Mouse (Mus musculus): ENCODE data around the gene Insr. TPM values are rescaled to one million over a fixed set of nuclear protein-coding genes. Genes with fewer than 3 reads are reported as not detected.
"Not testable (repeated sequence)": the region's sequence is repeated elsewhere in the genome, so short reads cannot be mapped to it uniquely, and the experiment has no call there.

The Insr gene
- total RNA-seq, 4 experiments from 2014 or later = 49.8 to 58.2 (median 50.7) TPM

DNA sequence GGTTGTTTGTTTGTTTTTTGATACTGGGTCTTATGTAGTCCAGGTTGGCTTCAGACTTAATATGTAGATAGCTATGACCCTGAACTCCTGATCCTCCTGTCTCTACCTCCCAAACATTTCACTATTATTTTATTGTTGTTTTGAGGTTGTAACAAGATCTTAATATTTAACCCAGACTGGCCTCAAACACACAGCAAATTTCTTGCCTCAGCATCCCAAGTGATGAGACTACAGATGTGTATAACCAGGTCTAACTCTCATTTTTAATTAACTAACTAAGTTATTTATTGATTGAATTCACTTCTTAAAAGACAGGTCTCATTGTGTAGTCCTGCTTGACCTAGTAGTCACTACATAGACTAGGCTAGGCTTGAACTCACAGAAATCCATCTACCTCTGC, 88.4 kb downstream of the Insr start:
- no peak for DNase-seq (ENCODE audit: low spot score in 2 of 2)

DNA sequence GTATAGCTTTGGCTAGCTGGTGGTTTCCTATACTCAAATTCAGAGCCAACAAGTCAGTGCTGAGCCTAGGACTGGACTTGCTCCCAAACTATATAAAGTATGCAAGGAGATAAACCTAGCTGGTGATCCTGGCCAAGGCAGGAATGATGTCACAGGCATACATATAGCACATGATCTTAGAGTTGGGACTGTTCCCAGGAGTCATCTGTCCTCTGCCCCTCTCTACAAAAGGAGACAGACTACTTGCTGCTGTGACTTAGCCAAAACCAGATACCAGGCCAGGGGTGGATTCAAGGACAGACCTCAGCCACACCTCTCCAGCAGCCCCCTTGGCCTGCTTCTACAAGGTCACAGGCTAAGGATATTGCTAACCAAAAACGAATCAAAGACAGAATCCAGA, 92.0 kb downstream of the Insr start:
- DNase-seq (ENCODE audit: low spot score in 2 of 2) = no peak

- DNase-seq (ENCODE audit: low spot score in 2 of 2) = no peak
These were observed 99.5 kb downstream of the Insr start for GRCm38 (mm10) chr8:3179930-3180329.

DNA sequence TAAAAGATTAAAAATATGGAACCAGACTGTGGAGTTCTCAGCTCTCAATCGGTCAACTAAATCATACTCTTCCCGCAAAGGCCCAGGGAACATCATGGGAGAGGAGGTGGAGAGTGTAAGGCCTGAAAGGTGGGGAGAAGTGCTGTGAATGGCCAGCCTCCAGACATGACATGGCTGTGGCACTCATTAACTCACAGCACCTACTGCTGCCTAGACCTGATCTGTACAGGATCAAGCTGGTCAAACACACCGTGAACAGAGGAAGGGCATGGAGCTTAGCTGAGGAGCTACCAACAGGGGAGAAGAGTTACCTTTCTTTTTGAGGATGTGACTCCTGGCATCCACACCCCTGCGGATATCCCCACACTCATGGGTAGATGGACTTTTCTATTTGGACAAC, 102.0 kb downstream of the Insr start:
- no peak for DNase-seq (ENCODE audit: low spot score in 2 of 2)

DNA sequence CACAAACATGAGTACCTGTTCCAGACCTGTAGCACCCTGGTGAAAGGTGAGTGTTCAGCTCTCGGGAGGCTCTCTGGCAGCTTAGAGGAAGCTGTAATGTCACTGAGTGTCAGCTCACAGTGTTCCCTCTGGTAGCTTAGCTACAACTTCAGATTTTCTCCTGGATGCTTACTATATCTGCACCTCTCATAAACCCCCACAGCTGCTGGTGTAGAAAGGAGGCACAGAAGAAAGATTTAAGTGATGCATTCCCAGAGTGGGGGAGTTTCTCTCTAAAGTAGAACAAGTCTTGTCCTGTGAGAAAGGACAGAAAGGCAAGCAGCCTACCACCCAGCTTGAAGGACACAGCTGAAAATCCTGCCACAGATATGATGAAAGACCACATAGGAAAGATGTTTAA, 107.2 kb downstream of the Insr start:
- no peak for DNase-seq (ENCODE audit: low spot score in 2 of 2)

GRCm38 (mm10) chr8:3146506-3146905, 132.9 kb downstream of the Insr start:
- no peak for DNase-seq (ENCODE audit: low spot score in 2 of 2)

- DNase-seq (ENCODE audit: low spot score in 2 of 2) = not testable (repeated sequence)
These were observed 179.0 kb downstream of the Insr start for GRCm38 (mm10) chr8:3100416-3100815.

Small RNA genes within 50 kb of the gene (microRNA-seq; reads per million reads assigned to microRNA genes)
- gene Gm25775 = 0 reads per million in 2 experiments

Other genes with a start within 250 kb of the Insr start
- gene A430078G23Rik, start 73.8 kb upstream of the Insr start, total RNA-seq (2022) = not detected
- 10 to 100 TPM; 38.5 to 56.8 (median 45.3) TPM for gene Arhgef18, start 113.4 kb upstream of the Insr start, total RNA-seq (2022)
- 1 to 10 TPM in 2 of 4 experiments, under 1 TPM in 2; 0.70 to 2.1 (median 1.1) TPM for gene Pex11g, start 188.1 kb upstream of the Insr start, total RNA-seq (2022)
- gene Tex45, start 191.2 kb upstream of the Insr start, total RNA-seq (2022) = under 1 TPM in 2 of 4 experiments, not detected in 2; 0.49 to 0.52 TPM
- 10 to 100 TPM; 27.6 to 32.1 (median 28.0) TPM for gene Zfp358, start 213.5 kb upstream of the Insr start, total RNA-seq (2022)
- gene Mcoln1, start 220.8 kb upstream of the Insr start, total RNA-seq (2022) = 10 to 100 TPM; 83.5 to 97.9 (median 89.6) TPM
- 100 to 1,000 TPM in 1 of 4 experiments, 10 to 100 TPM in 3; 66.7 to 102 (median 88.9) TPM for gene Pnpla6, start 235.8 kb upstream of the Insr start, total RNA-seq (2022)